Mouse (Mus musculus) megakaryocyte, embryonic 14.5 days (primary cell): ENCODE data around the gene Vps18.

Experiments
- FLI1 ChIP-seq: IDR thresholded peaks from 2 replicates; pipeline ENCODE4 v1.6.1; 2012; ENCODE audit warnings: low read length, inconsistent platforms, mixed read lengths
- GATA1 ChIP-seq: IDR thresholded peaks from 3 replicates; pipeline ENCODE4 v1.6.1; 2012; ENCODE audit warnings: mixed read lengths, low read length, inconsistent platforms, borderline replicate concordance

GRCm38 (mm10) chr2:119312380-119312958 is 23.9 kb downstream of the Vps18 start:
- TF ChIP-seq FLI1 (no peak), GATA1 (no peak)
